Mouse (Mus musculus): ENCODE measurements at regions not wholly inside any gene's neighbourhood (a gene's known extent, or its start where the extent isn't known, plus 50 kb on each side); places are given as distances from the start of the nearest gene placed in this dataset.
"Not testable (repeated sequence)": the region's sequence is repeated elsewhere in the genome, so short reads cannot be mapped to it uniquely, and the experiment has no call there.

DNA sequence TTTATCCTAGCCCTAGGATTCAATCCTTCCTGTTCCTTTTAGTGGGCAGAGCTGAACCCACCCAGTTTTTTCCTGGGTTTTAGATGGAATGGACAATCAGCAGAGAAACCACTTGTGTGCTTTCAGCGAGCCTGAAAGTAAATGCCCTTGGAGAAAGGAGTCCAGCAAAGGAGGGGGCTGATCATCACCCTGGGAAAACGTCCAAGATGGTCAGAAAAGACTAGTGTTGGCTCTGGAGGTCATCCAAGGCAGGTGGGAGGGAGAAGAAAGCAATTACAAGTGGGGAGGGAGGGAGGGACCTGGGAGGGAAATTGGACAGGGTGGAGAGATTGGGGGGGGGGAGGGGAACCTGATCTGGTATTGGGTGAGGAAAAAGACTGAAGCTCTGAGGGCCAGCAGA lies 55.6 kb upstream of the Zfp366 start:
- Histone ChIP-seq H3K4me2 (replicated peaks) (no peak overlapping the region), H3K36me3 (no peaks in the 10 kb centered on the region), H3K9me3 (no peaks in the 10 kb centered on the region), H3K27me3 (replicated peaks) (no peaks in the 10 kb centered on the region), H3K4me1 (replicated peaks) (peaks cover 6% of the 10 kb centered on the region; the same call in 1 of the 2 replicates), H3K4me3 (replicated peaks) (no peak overlapping the region), H3K9ac (no peak overlapping the region), H3K27ac (no peak overlapping the region)
- ATAC-seq: no peak
- WGBS: 39% methylated on average over 2 of the region's 2 CpGs

DNA sequence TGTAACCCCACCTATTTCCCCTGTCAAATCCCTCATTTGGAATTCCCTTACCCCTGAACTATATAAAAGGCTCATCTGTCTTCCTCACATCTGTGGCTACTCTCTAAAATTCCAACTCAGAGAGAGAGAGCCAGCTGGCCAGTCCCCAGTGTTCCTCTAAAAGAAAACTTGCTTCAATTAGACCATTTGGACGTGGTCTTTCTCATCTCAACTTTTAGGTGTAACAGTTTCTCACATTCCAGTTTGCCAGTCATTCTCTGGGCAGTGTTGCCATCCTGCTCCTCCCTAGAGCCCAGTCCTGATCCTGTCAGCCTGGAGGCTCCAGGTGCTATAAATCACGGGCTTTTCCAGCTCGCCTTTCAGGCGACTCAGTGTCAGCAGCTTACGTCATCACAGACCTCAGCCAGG lies 56.3 kb upstream of the Zfp366 start:
- no peak for ATAC-seq
- WGBS: 40% methylated on average over 5 of the region's 5 CpGs

DNA sequence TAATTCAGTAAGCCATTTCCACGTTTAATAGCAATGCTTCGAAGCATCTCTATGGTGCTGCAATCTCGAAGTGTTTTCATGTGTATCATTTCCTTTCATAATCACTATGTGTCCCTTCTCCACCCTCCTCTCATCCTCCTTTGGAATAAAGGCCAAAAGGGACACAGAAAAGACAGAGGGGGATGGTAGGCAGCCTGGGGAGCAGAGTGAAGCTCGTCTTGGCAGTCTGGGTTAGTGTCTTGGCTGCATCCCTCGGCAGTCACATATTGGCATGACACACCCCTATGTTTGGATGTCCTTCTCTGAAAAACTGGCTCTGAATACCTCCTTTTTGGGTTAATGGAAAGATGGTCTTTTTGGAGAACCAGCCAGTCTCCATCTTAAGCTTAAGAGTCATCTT lies 56.9 kb upstream of the Zfp366 start:
- H3K4me3 ChIP-seq (replicated peaks): no peak overlapping the region
- H3K36me3 ChIP-seq: no peaks in the 10 kb centered on the region
- WGBS: 89% methylated on average over 5 of the region's 5 CpGs
- no peak for ATAC-seq
- H3K9me3 ChIP-seq: no peaks in the 10 kb centered on the region
- no peaks in the 10 kb centered on the region for H3K27me3 ChIP-seq (replicated peaks)
- H3K4me2 ChIP-seq (replicated peaks): no peak overlapping the region
- H3K9ac ChIP-seq: no peak overlapping the region
- peaks cover 6% of the 10 kb centered on the region; the same call in 1 of the 2 replicates for H3K4me1 ChIP-seq (replicated peaks)
- no peak overlapping the region for H3K27ac ChIP-seq

More for the DNA sequence above, 56.3 kb upstream of the Zfp366 start:
- Histone ChIP-seq H3K4me2 (replicated peaks) (no peak overlapping the region), H3K36me3 (no peaks in the 10 kb centered on the region), H3K9me3 (no peaks in the 10 kb centered on the region), H3K9ac (no peak overlapping the region), H3K27ac (no peak overlapping the region), H3K4me1 (replicated peaks) (peaks cover 6% of the 10 kb centered on the region; the same call in 1 of the 2 replicates), H3K27me3 (replicated peaks) (no peaks in the 10 kb centered on the region), H3K4me3 (replicated peaks) (no peak overlapping the region)

DNA sequence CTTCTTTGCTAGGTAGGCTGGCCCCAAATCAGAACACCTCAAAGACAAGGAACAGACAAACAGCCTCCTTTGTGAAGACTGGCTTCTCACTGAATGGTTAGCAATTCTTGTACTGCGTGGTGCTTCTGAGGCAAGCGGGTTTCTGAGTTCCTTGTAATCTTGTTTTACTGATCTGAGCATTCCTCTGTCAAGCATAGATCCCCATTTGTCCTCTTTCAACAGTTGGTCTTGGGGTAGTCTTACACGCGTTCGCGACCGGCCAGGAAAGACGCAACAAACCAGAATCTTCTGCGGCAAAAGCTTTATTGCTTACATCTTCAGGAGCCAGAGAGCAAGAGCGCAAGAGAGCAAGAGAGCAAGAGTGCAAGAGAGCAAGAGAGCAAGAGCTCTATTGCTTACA lies 57.7 kb upstream of the Zfp366 start:
- H3K4me2 ChIP-seq (replicated peaks); H3K36me3 ChIP-seq; ATAC-seq; H3K9me3 ChIP-seq; H3K4me1 ChIP-seq (replicated peaks); H3K27me3 ChIP-seq (replicated peaks); H3K27ac ChIP-seq; H3K4me3 ChIP-seq (replicated peaks); H3K9ac ChIP-seq: not testable (repeated sequence)
- WGBS: 96% methylated on average over 10 of the region's 10 CpGs

DNA sequence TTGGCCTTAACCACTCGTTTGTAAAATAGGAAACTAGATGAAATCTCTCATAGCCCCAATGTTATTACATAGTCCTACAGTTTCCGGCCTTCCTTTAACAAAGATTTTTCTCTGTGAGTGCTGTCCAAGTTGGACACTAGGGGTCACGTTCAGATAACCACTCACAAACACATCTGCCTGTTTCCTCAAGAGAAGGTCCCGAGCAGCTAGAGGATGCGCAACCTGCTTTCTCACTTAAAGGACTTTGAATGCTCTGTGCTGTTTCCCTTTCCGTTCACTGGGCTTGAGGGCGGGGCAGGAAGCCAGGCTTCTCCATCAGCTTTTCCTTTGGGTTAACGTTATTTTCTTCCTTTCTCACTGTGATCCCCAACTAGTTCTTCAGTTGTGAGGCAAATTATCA lies 58.1 kb upstream of the Zfp366 start:
- Histone ChIP-seq H3K4me2 (replicated peaks) (no peak overlapping the region), H3K27me3 (replicated peaks) (no peaks in the 10 kb centered on the region), H3K9ac (no peak overlapping the region), H3K4me1 (replicated peaks) (peaks cover 6% of the 10 kb centered on the region; the same call in 1 of the 2 replicates), H3K9me3 (no peaks in the 10 kb centered on the region), H3K4me3 (replicated peaks) (no peak overlapping the region), H3K27ac (no peak overlapping the region), H3K36me3 (no peaks in the 10 kb centered on the region)
- ATAC-seq: no peak
- WGBS: 90% methylated on average over 8 of the region's 8 CpGs

DNA sequence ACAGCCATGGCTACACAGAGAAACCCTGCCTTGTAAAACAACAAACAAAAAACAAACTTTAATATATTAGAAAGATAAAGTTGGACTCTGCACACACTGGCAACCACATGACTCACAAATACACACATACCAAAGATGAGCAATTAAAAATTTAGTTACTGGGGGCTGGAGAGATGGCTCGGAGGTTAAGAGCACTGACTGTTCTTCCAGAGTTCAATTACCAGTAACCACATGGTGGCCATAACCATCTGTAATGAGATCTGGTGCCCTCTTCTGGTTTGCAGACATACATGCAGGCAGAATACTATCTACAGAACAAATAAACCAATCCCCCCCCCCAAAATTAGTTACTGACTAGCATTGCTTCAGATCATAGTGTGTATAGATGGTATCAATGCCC lies 58.7 kb upstream of the Zfp366 start:
- Histone ChIP-seq H3K27ac (no peak overlapping the region), H3K9ac (no peak overlapping the region), H3K9me3 (no peaks in the 10 kb centered on the region), H3K36me3 (no peaks in the 10 kb centered on the region), H3K4me3 (replicated peaks) (no peak overlapping the region), H3K27me3 (replicated peaks) (no peaks in the 10 kb centered on the region), H3K4me1 (replicated peaks) (peaks cover 6% of the 10 kb centered on the region; the same call in 1 of the 2 replicates), H3K4me2 (replicated peaks) (no peak overlapping the region)
- WGBS: 79% methylated on average over 1 of the region's 1 CpGs
- ATAC-seq: no peak

DNA sequence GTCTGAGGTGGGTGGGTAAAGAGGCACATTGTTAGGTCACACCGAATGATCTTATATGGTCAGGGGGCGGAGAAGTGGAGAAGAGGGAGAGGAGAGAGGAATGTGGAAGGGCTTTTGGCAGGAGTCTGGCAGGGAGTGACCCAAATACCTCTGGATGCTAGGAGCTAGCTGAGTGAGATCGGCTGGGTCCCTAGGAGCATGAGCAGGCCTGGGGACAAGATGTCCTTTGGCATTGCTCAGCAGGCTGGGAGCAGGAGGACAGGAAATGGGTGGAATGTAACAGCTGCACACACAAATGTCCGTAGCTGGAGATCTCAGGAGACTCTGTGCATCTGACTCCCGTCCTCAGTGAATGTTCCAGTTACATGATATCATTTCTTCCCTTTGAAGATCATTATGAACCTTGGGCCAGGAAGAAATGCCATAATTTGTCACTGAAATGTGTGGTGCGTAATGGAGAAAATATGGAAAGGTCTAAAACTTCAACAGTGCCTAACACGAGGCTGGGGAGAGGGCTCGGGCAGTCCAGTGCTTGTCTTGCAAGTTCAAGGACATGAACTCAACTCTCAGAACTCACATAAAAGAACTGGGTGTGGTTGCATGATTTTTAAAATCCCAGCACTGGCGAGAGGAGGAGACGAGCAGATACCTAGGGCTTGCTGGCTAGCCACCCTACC lies 59.6 kb upstream of the Zfp366 start:
- H3K4me3 ChIP-seq (replicated peaks): no peak overlapping the region
- peak; percentile 58 for ATAC-seq
- H3K27ac ChIP-seq: 0 out of 2 replicates have a peak overlapping the region, but pooled peaks have one; percentile 40
- 57% methylated on average over 10 of the region's 10 CpGs for WGBS
- no peak overlapping the region for H3K9ac ChIP-seq
- H3K36me3 ChIP-seq: no peaks in the 10 kb centered on the region
- peaks cover 6% of the 10 kb centered on the region; the same call in 1 of the 2 replicates for H3K4me1 ChIP-seq (replicated peaks)
- H3K9me3 ChIP-seq: no peaks in the 10 kb centered on the region
- no peak overlapping the region for H3K4me2 ChIP-seq (replicated peaks)
- no peaks in the 10 kb centered on the region for H3K27me3 ChIP-seq (replicated peaks)

DNA sequence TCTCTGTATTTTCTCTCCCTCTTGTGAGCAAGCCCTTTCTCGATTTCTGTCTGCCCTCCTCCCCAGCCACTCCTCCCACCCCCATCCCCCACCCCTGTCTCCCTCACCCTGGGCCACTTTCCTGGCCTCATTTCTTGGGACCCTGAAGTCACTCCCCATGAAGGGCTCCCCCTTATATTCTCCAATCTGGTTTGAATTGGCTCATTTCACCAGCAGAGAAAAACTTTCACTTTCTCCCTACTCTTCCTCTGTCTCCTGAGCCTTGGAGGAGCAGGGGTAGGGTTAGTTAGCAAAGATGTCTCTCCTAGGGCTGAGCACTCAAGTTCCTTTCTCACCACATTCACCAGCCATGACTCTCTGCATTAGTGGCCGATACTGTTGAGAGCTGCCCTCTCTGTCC lies 60.5 kb upstream of the Zfp366 start:
- no peak overlapping the region for H3K27ac ChIP-seq
- WGBS: 26% methylated on average over 2 of the region's 2 CpGs

DNA sequence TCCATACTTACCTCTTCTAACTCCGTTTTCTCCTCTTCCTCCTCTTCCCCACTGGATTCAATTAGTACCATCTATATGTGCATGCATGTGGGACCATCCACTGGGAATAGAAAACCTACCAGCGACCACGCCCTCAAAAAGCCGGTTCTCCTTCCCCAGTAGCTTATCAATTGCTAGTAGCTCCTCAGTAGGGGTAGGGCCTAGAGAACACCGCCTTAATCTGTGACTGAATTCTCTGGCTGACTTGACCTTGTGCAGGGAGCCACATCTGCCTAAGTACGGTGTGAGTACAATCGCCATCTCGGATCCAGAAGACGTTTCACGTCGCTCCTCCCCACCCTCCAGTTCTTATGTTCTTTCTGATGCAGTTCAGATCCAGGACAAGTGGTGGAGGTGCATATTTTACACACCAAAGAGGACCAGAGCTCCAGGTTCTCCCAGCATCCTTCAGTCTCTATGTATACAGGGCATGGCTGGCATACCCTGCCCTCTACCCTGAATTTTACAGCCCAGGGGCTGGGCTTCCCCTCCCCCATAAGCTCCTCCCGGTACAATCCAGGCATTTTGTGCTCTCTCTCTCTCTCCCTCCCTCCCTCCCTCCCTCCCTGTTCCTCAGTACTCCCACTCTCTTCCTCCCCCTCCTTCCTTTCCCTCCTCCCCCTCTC lies 61.0 kb upstream of the Zfp366 start:
- Histone ChIP-seq H3K27ac (no peak overlapping the region), H3K4me2 (replicated peaks) (no peak overlapping the region), H3K27me3 (replicated peaks) (no peaks in the 10 kb centered on the region), H3K9ac (no peak overlapping the region), H3K4me3 (replicated peaks) (no peak overlapping the region), H3K36me3 (no peaks in the 10 kb centered on the region), H3K9me3 (no peaks in the 10 kb centered on the region), H3K4me1 (replicated peaks) (peaks cover 6% of the 10 kb centered on the region; the same call in 1 of the 2 replicates)
- ATAC-seq: no peak
- 77% methylated on average over 12 of the region's 12 CpGs for WGBS

More for the DNA sequence above, 60.5 kb upstream of the Zfp366 start:
- no peaks in the 10 kb centered on the region for H3K9me3 ChIP-seq
- no peaks in the 10 kb centered on the region for H3K36me3 ChIP-seq
- no peak overlapping the region for H3K4me2 ChIP-seq (replicated peaks)
- H3K9ac ChIP-seq: no peak overlapping the region
- peaks cover 6% of the 10 kb centered on the region; the same call in 1 of the 2 replicates for H3K4me1 ChIP-seq (replicated peaks)
- ATAC-seq: no peak
- no peak overlapping the region for H3K4me3 ChIP-seq (replicated peaks)
- H3K27me3 ChIP-seq (replicated peaks): no peaks in the 10 kb centered on the region

DNA sequence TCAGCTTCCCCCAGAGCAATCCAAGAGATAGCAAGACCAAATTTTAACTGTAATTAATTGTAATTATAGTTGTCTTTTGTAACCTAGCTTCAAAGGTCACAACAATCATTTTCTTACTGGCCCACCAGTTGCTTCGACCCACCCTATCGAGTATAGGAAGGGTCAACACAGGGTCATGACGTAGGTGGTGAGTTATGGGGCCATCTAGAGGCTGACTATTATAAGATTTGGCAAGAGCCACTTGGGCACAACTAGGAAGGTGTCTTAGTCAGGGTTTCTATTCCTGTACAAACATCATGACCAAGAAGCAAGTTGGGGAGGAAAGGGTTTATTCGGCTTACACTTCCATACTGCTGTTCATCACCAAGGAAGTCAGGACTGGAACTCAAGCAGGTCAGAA lies 62.1 kb upstream of the Zfp366 start:
- not testable (repeated sequence) for H3K4me3 ChIP-seq (replicated peaks); ATAC-seq; H3K4me2 ChIP-seq (replicated peaks); H3K9me3 ChIP-seq; H3K27me3 ChIP-seq (replicated peaks); H3K9ac ChIP-seq; H3K4me1 ChIP-seq (replicated peaks); H3K27ac ChIP-seq; H3K36me3 ChIP-seq
- 84% methylated on average over 4 of the region's 4 CpGs for WGBS

DNA sequence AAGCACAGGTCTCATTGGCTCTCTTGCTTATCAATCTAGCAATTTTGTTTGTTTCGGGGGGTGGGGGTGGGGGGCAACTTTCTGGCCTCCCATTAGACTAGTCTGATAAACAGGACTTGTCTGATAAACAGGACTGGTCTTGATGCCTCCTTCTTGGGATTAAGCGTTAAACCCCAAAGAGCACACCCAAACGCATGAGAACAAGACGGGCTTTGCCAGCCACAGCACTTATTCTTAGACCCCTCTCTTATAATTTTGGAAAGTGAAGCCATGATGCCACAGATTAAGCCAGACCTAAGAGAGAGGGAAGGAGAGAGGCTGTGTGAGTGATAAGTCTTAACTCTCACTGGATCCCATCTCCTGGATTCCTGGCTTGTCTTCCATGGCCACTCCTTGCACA lies 63.5 kb upstream of the Zfp366 start:
- H3K4me2 ChIP-seq (replicated peaks): no peak overlapping the region
- peaks cover 6% of the 10 kb centered on the region; the same call in 1 of the 2 replicates for H3K4me1 ChIP-seq (replicated peaks)
- H3K9ac ChIP-seq: no peak overlapping the region
- 97% methylated on average over 4 of the region's 4 CpGs for WGBS
- H3K27me3 ChIP-seq (replicated peaks): no peaks in the 10 kb centered on the region
- H3K27ac ChIP-seq: no peak overlapping the region
- H3K4me3 ChIP-seq (replicated peaks): no peak overlapping the region
- ATAC-seq: no peak
- no peaks in the 10 kb centered on the region for H3K36me3 ChIP-seq
- H3K9me3 ChIP-seq: no peaks in the 10 kb centered on the region

DNA sequence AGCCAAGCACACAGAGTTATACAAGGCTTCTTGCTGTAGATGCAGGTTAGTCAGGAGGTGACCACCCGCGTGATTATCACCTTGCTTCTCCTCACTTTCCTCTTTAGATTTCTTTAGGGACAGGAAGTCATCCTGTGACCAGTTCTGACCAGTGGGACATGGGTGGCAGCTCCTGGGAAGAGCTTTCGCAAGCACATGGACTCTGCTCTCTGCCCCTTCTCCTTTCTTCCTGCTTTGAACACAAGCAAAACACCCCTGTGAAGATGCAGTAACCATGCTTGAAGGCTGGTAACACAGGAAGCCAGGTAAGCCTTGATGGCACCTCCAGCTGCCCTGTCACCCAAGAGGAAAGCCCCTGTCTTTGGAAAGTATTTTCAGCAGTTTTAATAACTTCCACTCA lies 64.7 kb upstream of the Zfp366 start:
- H3K27me3 ChIP-seq (replicated peaks): no peaks in the 10 kb centered on the region
- WGBS: 87% methylated on average over 3 of the region's 3 CpGs
- no peak overlapping the region for H3K4me3 ChIP-seq (replicated peaks)
- no peaks in the 10 kb centered on the region for H3K9me3 ChIP-seq
- no peak for ATAC-seq
- H3K9ac ChIP-seq: no peak overlapping the region
- H3K27ac ChIP-seq: no peak overlapping the region
- no peak overlapping the region for H3K4me2 ChIP-seq (replicated peaks)
- H3K4me1 ChIP-seq (replicated peaks): peaks cover 4% of the 10 kb centered on the region; the same call in 1 of the 2 replicates
- H3K36me3 ChIP-seq: no peaks in the 10 kb centered on the region

DNA sequence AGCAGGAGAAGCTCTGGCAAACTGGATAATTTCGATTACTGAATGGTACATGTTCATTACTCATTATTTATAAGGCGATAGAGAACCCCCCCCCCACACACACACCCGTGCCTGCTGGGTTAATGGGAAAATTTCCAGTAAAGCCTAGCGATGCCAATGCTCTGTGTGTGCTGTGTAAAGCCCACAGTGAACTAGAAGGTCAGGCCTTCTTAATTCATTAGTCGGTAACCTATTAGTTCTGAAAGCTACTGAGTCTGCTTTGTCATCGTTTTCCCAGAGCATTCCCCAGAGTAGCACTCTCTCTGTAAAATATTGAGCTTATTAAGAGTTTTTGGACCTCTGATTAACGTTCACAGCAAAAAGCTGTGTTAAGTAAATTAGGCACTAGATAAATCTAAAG lies 65.7 kb upstream of the Zfp366 start:
- no peaks in the 10 kb centered on the region for H3K27me3 ChIP-seq (replicated peaks)
- H3K4me2 ChIP-seq (replicated peaks): no peak overlapping the region
- H3K4me3 ChIP-seq (replicated peaks): no peak overlapping the region
- H3K9me3 ChIP-seq: no peaks in the 10 kb centered on the region
- 69% methylated on average over 7 of the region's 7 CpGs for WGBS
- no peak for ATAC-seq
- no peak overlapping the region for H3K9ac ChIP-seq
- H3K27ac ChIP-seq: no peak overlapping the region
- H3K4me1 ChIP-seq (replicated peaks): no peaks in the 10 kb centered on the region
- H3K36me3 ChIP-seq: no peaks in the 10 kb centered on the region

All from intestine, embryonic 15.5 days (tissue).